Mouse (Mus musculus) embryonic facial prominence, embryonic 10.5 days (tissue): Measurements from ENCODE around the gene Zfp428. TPM values are rescaled to one million over a fixed set of nuclear protein-coding genes. Genes with fewer than 3 reads are reported as not detected.
A peak's percentile ranks its signal among the peaks of the same experiment; 100 is the strongest.

Experiments used
- DNase-seq: peaks from one replicate; pipeline ENCODE4 v3.0.0-alpha.2; 2017; ENCODE audit warnings: low spot score
- H3K27ac ChIP-seq: fragments of 300-500 bp; sonication (generic); replicated peaks from 2 replicates; pipeline ENCODE4 v1.5.1; 2016; ENCODE audit warnings: mild to moderate bottlenecking
- H3K27me3 ChIP-seq: fragments of 300-500 bp; sonication (generic); replicated peaks from 2 replicates; pipeline ENCODE4 v1.6.1; 2016; ENCODE audit warnings: low read depth, mild to moderate bottlenecking; ENCODE audit not compliant: poor library complexity, severe bottlenecking
- H3K36me3 ChIP-seq: fragments of 300-500 bp; sonication (generic); replicated peaks from 2 replicates; pipeline ENCODE4 v1.6.1; 2016; ENCODE audit warnings: mild to moderate bottlenecking, moderate library complexity
- H3K4me1 ChIP-seq: fragments of 300-500 bp; sonication (generic); 2 replicates; pipeline ENCODE4 v1.6.1; 2016
- H3K4me3 ChIP-seq: fragments of 300-500 bp; sonication (generic); 2 replicates; pipeline ENCODE4 v1.5.1; 2016; ENCODE audit warnings: mild to moderate bottlenecking, moderate library complexity
- H3K9me3 ChIP-seq: fragments of 300-500 bp; sonication (generic); 2 replicates; pipeline ENCODE4 v1.6.1; 2016; ENCODE audit warnings: mild to moderate bottlenecking
- WGBS: fragments of 180-500 bp; shearing (Covaris S2); methylation state at CpG from one replicate; pipeline ENCODE4 v1.1.7; 2016; 5-methylcytosine and 5-hydroxymethylcytosine counted together
- polyA plus RNA-seq: library from polyadenylated mRNA; unstranded; fragments of >200 nt; fragmentation: Nextera tagmentation; extraction: Ambion mirVana; gene quantifications from 2 replicates; pipeline ENCODE4 v1.2.1, GENCODE M21; 2016

Zfp428 gene
- polyA plus RNA-seq, 1 experiment from 2014 or later = 100.0 TPM

DNA sequence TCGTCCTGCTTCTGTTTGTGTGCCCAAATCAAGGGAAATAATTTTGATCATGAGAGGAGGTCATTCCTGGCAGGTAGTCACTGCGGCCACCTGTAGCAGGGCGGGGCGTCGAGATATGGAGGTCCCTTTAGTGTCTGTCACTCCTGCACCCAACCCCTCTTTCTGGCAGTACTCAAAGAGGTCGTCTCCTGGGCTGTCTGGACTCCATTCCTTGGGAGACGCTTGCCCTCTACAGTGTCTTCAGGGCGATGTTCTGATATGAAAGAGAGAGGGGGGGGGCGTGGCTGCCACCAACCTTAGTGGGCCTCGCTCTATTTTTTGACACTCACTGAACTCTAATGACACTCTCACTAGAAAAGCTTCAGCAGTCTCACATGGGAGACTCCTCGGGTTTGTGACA is 22.8 kb downstream of the Zfp428 start:
- H3K27me3 ChIP-seq = peaks cover 27% of the 10 kb centered on the region
- no peaks in the 10 kb centered on the region for H3K9me3 ChIP-seq
- no peak for DNase-seq
- WGBS = 64% methylated on average over 11 of the region's 11 CpGs
- H3K36me3 ChIP-seq = peaks cover 21% of the 10 kb centered on the region
- peaks cover 47% of the 10 kb centered on the region for H3K4me1 ChIP-seq
- H3K4me3 ChIP-seq = peak overlapping the region; percentile 77
- peak overlapping the region; percentile 91 for H3K27ac ChIP-seq

- Histone ChIP-seq H3K4me3 (peak within 1 kb of the TSS; percentile 77), H3K4me1 (peaks cover 47% of the 10 kb centered on the region), H3K27me3 (peaks cover 34% of the 10 kb centered on the region), H3K36me3 (peaks cover 28% of the 10 kb centered on the region), H3K9me3 (no peaks in the 10 kb centered on the region), H3K27ac (peak within 1 kb of the TSS; percentile 91)
- WGBS = under 1% methylated on average over 44 of the region's 44 CpGs
- DNase-seq = peak; percentile 98
These were observed 23.5 kb downstream of the Zfp428 start, which contains the start of gene Irgq for GRCm38 (mm10) chr7:24530062-24530931. Irgq (plus strand) TSS chr7:24530689.

DNA sequence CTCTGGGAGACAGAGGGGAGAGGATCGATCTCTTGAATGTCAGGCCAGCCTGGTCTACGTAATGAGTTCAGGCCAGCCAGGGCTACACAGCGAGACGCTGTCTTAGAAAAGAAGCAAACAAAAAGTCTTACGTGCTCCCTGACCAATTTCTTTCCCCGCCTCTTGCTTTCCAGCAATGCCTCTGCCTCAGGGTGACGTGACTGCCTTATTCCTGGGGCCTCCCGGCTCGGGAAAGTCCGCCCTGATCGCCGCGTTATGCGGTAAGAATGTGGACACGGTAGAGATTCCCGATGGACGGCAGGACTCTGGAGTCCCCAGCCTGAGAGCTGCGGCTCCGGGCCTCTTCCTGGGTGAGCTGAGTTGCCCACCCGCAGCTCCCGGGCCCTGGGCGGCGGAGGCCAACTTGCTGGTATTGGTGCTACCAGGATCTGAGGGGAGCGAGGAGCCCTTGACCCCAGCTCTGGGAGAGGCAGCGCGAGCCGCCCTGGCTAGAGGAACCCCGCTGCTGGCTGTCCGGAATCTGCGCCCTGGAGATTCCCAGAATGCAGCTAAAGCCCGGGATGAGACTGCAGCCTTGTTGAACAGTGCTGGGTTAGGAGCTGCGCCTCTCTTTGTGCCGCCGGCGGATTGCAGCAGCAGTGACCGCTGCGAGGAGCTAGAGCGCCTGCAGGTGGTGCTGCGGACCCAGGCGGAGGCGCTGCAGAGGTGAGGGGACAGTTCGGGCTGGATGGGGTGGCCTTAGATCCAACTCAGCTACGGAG is 24.6 kb downstream of the Zfp428 start:
- Histone ChIP-seq H3K4me3 (peak overlapping the region; percentile 77), H3K27ac (peak overlapping the region; percentile 91), H3K9me3 (no peaks in the 10 kb centered on the region), H3K4me1 (peaks cover 46% of the 10 kb centered on the region), H3K27me3 (peaks cover 38% of the 10 kb centered on the region), H3K36me3 (peaks cover 39% of the 10 kb centered on the region)
- WGBS = 2% methylated on average over 43 of the region's 43 CpGs
- DNase-seq = peak; percentile 87

GRCm38 (mm10) chr7:24533031-24533571 is 26.3 kb downstream of the Zfp428 start:
- Histone ChIP-seq H3K27me3 (peaks cover 38% of the 10 kb centered on the region), H3K9me3 (no peaks in the 10 kb centered on the region), H3K36me3 (peaks cover 41% of the 10 kb centered on the region), H3K4me3 (peak overlapping the region; percentile 39), H3K27ac (no peak overlapping the region), H3K4me1 (peaks cover 40% of the 10 kb centered on the region)
- DNase-seq = peak; percentile 26
- 55% methylated on average over 28 of the region's 28 CpGs for WGBS

DNA sequence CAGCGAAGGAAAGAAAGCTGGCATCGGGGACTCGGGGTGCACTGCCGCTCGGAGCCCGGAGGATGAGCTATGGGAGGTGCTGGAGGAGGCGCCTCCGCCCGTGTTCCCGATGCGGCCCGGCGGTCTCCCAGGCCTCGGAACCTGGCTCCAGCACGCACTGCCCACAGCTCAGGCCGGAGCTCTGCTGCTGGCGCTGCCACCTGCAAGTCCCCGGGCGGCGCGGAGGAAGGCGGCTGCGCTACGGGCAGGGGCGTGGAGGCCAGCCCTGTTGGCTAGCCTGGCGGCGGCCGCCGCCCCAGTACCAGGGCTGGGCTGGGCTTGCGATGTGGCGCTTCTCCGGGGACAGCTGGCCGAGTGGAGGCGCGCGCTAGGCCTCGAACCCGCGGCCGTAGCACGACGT is 27.0 kb downstream of the Zfp428 start:
- Histone ChIP-seq H3K27me3 (peaks cover 38% of the 10 kb centered on the region), H3K36me3 (peaks cover 41% of the 10 kb centered on the region), H3K27ac (no peak overlapping the region), H3K9me3 (peaks cover 2% of the 10 kb centered on the region; the same call in 1 of the 2 replicates), H3K4me1 (peaks cover 40% of the 10 kb centered on the region), H3K4me3 (peak overlapping the region; percentile 39)
- WGBS = 19% methylated on average over 42 of the region's 42 CpGs
- DNase-seq = no peak

GRCm38 (mm10) chr7:24534301-24534700 is 27.5 kb downstream of the Zfp428 start:
- H3K36me3 ChIP-seq = peaks cover 41% of the 10 kb centered on the region
- peaks cover 38% of the 10 kb centered on the region for H3K27me3 ChIP-seq
- H3K9me3 ChIP-seq = peaks cover 4% of the 10 kb centered on the region; the same call in 1 of the 2 replicates
- peak overlapping the region; percentile 39 for H3K4me3 ChIP-seq
- H3K4me1 ChIP-seq = peaks cover 37% of the 10 kb centered on the region
- no peak overlapping the region for H3K27ac ChIP-seq
- 25% methylated on average over 19 of the region's 19 CpGs for WGBS
- peak; percentile 32 for DNase-seq

- Histone ChIP-seq H3K27me3 (peaks cover 36% of the 10 kb centered on the region), H3K27ac (no peak overlapping the region), H3K4me1 (peaks cover 19% of the 10 kb centered on the region), H3K9me3 (peaks cover 4% of the 10 kb centered on the region; the same call in 1 of the 2 replicates), H3K36me3 (peaks cover 41% of the 10 kb centered on the region), H3K4me3 (no peak overlapping the region)
- no peak for DNase-seq
- WGBS = 88% methylated on average over 4 of the region's 4 CpGs
These were observed 30.3 kb downstream of the Zfp428 start for GRCm38 (mm10) chr7:24537081-24537480.

GRCm38 (mm10) chr7:24537591-24537990 is 30.8 kb downstream of the Zfp428 start:
- Histone ChIP-seq H3K9me3 (peaks cover 4% of the 10 kb centered on the region; the same call in 1 of the 2 replicates), H3K4me1 (peaks cover 14% of the 10 kb centered on the region), H3K4me3 (no peak overlapping the region), H3K36me3 (peaks cover 38% of the 10 kb centered on the region), H3K27me3 (peaks cover 31% of the 10 kb centered on the region), H3K27ac (no peak overlapping the region)
- 79% methylated on average over 5 of the region's 5 CpGs for WGBS
- no peak for DNase-seq

DNA sequence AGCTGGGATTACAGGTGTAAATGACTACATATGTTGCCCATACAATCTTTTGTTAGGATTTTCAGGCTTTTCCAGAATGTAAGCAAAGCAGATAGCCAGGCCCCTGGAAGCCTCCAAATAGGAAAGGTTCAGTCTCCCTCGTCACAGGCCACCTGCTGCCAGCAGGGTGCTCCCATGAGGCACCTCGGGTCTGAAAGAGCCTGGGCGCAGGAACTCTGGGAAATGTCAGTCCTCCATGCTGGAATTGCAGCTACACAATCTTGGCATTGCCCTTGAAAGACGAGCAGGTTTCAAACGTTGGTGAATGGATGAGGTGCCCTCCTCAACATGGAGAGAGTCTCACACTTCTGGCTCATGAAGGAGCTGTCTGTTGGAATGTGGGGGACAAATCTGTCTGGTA is 31.3 kb downstream of the Zfp428 start:
- H3K9me3 ChIP-seq = peaks cover 4% of the 10 kb centered on the region; the same call in 1 of the 2 replicates
- peaks cover 13% of the 10 kb centered on the region for H3K4me1 ChIP-seq
- WGBS = 53% methylated on average over 5 of the region's 5 CpGs
- H3K36me3 ChIP-seq = peaks cover 35% of the 10 kb centered on the region
- no peak overlapping the region for H3K4me3 ChIP-seq
- peaks cover 25% of the 10 kb centered on the region for H3K27me3 ChIP-seq
- DNase-seq = no peak
- no peak overlapping the region for H3K27ac ChIP-seq

DNA sequence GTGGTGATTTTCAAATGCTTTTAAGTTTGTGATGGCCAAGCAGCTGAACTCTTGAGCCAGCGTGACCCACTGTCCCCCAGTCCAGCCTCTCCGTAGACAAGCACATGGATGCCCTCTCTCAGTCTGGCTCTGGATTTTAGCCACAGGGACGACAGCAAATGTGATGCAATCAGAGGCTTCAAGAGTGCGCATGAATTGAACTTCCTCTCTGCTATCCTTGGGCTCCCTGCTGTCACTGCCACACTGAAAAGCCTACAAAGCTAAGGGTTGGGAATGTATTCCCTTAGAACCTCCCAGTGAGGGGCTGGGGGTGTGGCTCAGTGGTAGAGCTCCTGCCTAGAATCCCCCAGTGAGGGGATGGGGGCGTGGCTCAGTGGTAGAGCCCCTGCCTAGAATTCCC is 31.9 kb downstream of the Zfp428 start:
- Histone ChIP-seq H3K27ac (no peak overlapping the region), H3K4me1 (peaks cover 7% of the 10 kb centered on the region), H3K4me3 (no peak overlapping the region), H3K9me3 (peaks cover 4% of the 10 kb centered on the region; the same call in 1 of the 2 replicates), H3K27me3 (peaks cover 20% of the 10 kb centered on the region), H3K36me3 (peaks cover 29% of the 10 kb centered on the region)
- 74% methylated on average over 5 of the region's 5 CpGs for WGBS
- DNase-seq = no peak

DNA sequence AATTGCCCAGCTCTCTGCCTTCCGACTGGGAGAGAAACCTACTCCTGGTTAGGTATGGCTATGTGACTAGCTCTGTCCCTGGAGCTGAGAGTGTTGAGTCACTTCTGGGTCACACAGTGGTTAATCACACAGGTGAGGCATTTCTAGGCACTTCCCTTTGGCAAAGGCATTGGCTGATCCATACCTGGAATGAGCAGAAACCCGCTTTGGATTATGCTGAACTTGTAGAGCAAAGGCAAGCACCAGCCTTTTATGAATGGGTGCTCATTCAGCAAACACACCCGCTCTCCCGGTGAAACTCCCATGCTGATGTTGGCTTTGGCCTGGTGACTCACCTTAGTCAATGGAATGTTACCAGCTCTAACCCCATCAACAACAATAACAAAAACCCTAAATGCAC is 32.9 kb downstream of the Zfp428 start:
- 92% methylated on average over 4 of the region's 4 CpGs for WGBS
- Histone ChIP-seq H3K27me3 (peaks cover 10% of the 10 kb centered on the region), H3K4me1 (no peaks in the 10 kb centered on the region), H3K27ac (no peak overlapping the region), H3K9me3 (peaks cover 4% of the 10 kb centered on the region; the same call in 1 of the 2 replicates), H3K36me3 (peaks cover 19% of the 10 kb centered on the region), H3K4me3 (no peak overlapping the region)
- DNase-seq = no peak

DNA sequence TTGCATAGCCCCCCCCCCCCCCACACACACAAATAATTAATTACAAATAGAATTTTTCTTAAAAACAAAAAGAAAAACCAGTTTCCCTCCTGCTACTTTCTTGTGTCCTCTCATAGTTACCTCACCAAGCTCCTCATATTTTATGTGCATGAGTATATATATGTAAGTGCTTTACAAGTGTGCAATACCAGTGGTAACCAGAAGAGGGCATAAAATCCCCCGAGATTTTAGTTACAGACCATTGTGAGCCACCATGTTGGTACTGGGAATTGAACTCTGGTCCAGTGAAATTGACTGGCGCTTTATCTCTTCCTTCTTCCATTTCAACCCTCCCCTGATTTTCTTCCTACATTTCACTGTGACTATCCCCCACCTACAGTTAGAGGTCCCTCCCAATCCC is 37.7 kb downstream of the Zfp428 start:
- H3K4me3 ChIP-seq = no peak overlapping the region
- H3K4me1 ChIP-seq = peaks cover 17% of the 10 kb centered on the region
- H3K27me3 ChIP-seq = no peaks in the 10 kb centered on the region
- no peaks in the 10 kb centered on the region for H3K9me3 ChIP-seq
- 87% methylated on average over 2 of the region's 2 CpGs for WGBS
- H3K27ac ChIP-seq = no peak overlapping the region
- DNase-seq = no peak
- peaks cover 16% of the 10 kb centered on the region for H3K36me3 ChIP-seq
